Mouse (Mus musculus) heart, embryonic 11.5 days (tissue): ENCODE results near the gene Gm45521. TPM values are rescaled to one million over a fixed set of nuclear protein-coding genes. Genes with fewer than 3 reads are reported as not detected.
"Not testable (repeated sequence)": the region's sequence is repeated elsewhere in the genome, so short reads cannot be mapped to it uniquely, and the experiment has no call there.

Experiments
- ATAC-seq: fragments of 200-750 bp; cut with Nextera tagmentation; replicated peaks from 2 replicates; pipeline ENCODE4 v1.8.0; 2017; ENCODE audit warnings: moderate library complexity; ENCODE audit not compliant: insufficient number of reproducible peaks, low FRiP score, low TSS enrichment
- H3K27ac ChIP-seq: fragments of 300-500 bp; sonication (generic); 2 replicates; pipeline ENCODE4 v1.5.1; 2014; ENCODE audit warnings: mild to moderate bottlenecking, low read depth, low read length
- H3K27me3 ChIP-seq: fragments of 300-500 bp; sonication (generic); 2 replicates; pipeline ENCODE4 v1.6.1; 2014; ENCODE audit warnings: mild to moderate bottlenecking, low read length, mixed read lengths; ENCODE audit not compliant: control insufficient read depth, insufficient read depth
- H3K36me3 ChIP-seq: fragments of 300-500 bp; sonication (generic); 2 replicates; pipeline ENCODE4 v1.6.1; 2014; ENCODE audit warnings: mild to moderate bottlenecking, low read length, moderate library complexity, mixed read lengths; ENCODE audit not compliant: control insufficient read depth, insufficient read depth
- H3K4me1 ChIP-seq: fragments of 300-500 bp; sonication (generic); 2 replicates; pipeline ENCODE4 v1.6.1; 2014; ENCODE audit warnings: low read length; ENCODE audit not compliant: control insufficient read depth, insufficient read depth
- H3K4me2 ChIP-seq: fragments of 300-500 bp; sonication (generic); 2 replicates; pipeline ENCODE4 v1.6.1; 2014; ENCODE audit warnings: mild to moderate bottlenecking, moderate library complexity
- H3K4me3 ChIP-seq: fragments of 300-500 bp; sonication (generic); 2 replicates; pipeline ENCODE4 v1.5.1; 2014; ENCODE audit warnings: low read depth, low read length
- H3K9ac ChIP-seq: fragments of 300-500 bp; sonication (generic); 2 replicates; pipeline ENCODE4 v1.6.1; 2014; ENCODE audit warnings: mild to moderate bottlenecking, low read depth, low read length, moderate library complexity
- H3K9me3 ChIP-seq: fragments of 300-500 bp; sonication (generic); replicated peaks from 2 replicates; pipeline ENCODE4 v1.6.1; 2016; ENCODE audit warnings: low read length; ENCODE audit not compliant: control insufficient read depth
- WGBS: fragments of 180-500 bp; shearing (Covaris S2); extraction: QIAGEN DNeasy Blood & Tissue Kit; methylation state at CpG from one replicate; pipeline ENCODE4 v1.1.7; 2014; ENCODE audit not compliant: insufficient replicate concordance; 5-methylcytosine and 5-hydroxymethylcytosine counted together
- polyA plus RNA-seq: library from polyadenylated mRNA; unstranded; fragments of >200 nt; fragmentation: Nextera tagmentation; extraction: Ambion mirVana; gene quantifications from 2 replicates; pipeline ENCODE4 v1.2.1, GENCODE M21; 2014

Gene Gm45521
- polyA plus RNA-seq, 1 experiment from 2014 or later, result 0.33 TPM

DNA sequence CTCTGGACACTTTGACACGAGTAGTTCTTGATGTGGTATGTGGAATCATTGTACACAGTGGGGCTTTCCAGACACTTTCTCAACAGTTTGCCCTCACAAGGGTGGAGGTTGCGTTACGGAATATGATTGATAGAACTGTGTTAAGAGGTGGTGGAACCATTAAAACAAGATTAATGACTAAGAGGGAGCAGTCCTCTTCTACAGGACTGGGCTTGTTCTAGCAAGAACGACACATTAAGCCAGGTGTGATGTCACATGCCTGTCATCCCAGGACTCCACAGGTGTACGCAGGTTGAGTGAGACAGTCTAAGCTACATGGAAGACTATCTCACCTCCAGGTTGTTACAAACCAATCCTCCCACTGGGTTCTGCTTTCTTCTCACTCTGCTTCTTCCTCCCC is 42.3 kb downstream of the Gm45521 start:
- Histone ChIP-seq H3K9me3 (no peaks in the 10 kb centered on the region), H3K4me1 (no peaks in the 10 kb centered on the region), H3K9ac (no peak overlapping the region), H3K4me2 (no peak overlapping the region), H3K36me3 (no peaks in the 10 kb centered on the region), H3K27ac (no peak overlapping the region), H3K4me3 (no peak overlapping the region), H3K27me3 (peaks cover 28% of the 10 kb centered on the region)
- 79% methylated on average over 5 of the region's 5 CpGs for WGBS
- ATAC-seq, result no peak

DNA sequence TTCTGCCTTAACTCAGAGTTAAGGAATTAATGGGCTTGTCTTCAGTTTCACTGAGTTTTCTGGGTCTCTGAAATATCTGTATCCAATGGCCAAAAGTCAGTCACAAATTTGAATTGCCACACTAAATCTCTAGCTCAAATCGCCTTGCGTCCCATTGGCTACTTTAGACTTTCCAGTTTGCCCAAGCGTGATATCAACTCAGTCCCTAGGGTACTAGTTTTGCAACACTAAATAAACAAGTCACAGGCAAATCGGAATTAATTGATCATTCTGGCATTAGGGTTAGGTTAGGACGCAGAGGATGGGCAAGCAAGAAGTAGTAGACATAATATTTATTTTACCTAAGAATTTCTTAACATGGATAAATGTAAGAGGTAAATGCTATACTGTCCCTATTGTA is 43.2 kb downstream of the Gm45521 start:
- H3K36me3 ChIP-seq, result no peaks in the 10 kb centered on the region
- WGBS, result 76% methylated on average over 5 of the region's 5 CpGs
- H3K4me2 ChIP-seq, result no peak overlapping the region
- no peak overlapping the region for H3K9ac ChIP-seq
- no peaks in the 10 kb centered on the region for H3K4me1 ChIP-seq
- peaks cover 28% of the 10 kb centered on the region for H3K27me3 ChIP-seq
- no peak overlapping the region for H3K27ac ChIP-seq
- no peaks in the 10 kb centered on the region for H3K9me3 ChIP-seq
- no peak for ATAC-seq
- H3K4me3 ChIP-seq, result no peak overlapping the region

DNA sequence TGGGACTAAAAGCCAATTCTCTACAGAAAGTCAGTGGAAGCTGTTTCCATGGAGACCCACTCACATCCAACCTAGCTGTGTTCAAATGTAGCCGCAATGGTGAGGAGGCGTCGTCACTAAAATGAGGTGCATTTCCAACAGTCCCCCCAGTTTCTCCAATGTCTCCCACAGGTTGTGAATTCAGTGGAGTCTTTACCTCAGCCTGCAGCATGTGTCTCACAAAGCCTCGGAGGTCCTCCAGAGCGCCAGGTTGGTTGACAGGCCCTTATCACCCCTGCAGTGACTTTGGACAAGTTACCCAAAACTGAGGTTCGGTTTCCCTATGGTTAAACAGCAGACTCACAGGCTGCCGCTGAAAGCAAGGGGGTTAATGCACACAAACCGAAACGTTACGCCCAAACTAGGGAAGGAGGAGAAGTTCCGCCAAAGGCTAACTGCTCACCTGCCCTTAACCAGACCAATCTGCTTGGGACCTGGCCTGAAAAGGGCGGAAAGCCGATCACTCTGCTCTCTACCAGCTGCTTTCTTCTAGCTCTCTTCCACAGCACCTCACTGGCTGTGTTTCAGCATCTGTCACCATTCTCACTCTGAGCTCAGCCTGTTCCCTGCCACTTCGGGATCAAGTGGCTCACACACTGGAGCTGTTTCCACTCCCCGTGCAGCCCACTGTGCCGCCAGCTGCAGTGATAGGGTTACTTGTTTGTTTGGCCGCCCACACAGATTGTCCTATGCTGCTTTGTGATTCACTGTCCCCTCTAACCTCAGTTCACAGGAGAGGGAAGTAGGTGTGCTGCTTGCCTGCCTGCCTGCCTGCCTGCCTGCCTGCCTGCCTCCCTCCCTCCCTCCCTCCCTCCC is 44.0 kb downstream of the Gm45521 start:
- H3K4me1 ChIP-seq, result no peaks in the 10 kb centered on the region
- no peaks in the 10 kb centered on the region for H3K9me3 ChIP-seq
- no peak for ATAC-seq
- peaks cover 28% of the 10 kb centered on the region for H3K27me3 ChIP-seq
- H3K27ac ChIP-seq, result no peak overlapping the region
- 0 out of 2 replicates have a peak overlapping the region, but pooled peaks have one; percentile 18 for H3K4me3 ChIP-seq
- H3K36me3 ChIP-seq, result no peaks in the 10 kb centered on the region
- WGBS, result 18% methylated on average over 17 of the region's 17 CpGs
- H3K9ac ChIP-seq, result peak overlapping the region; percentile 43; the same call in 1 of the 2 replicates
- peak overlapping the region; percentile 38 for H3K4me2 ChIP-seq

DNA sequence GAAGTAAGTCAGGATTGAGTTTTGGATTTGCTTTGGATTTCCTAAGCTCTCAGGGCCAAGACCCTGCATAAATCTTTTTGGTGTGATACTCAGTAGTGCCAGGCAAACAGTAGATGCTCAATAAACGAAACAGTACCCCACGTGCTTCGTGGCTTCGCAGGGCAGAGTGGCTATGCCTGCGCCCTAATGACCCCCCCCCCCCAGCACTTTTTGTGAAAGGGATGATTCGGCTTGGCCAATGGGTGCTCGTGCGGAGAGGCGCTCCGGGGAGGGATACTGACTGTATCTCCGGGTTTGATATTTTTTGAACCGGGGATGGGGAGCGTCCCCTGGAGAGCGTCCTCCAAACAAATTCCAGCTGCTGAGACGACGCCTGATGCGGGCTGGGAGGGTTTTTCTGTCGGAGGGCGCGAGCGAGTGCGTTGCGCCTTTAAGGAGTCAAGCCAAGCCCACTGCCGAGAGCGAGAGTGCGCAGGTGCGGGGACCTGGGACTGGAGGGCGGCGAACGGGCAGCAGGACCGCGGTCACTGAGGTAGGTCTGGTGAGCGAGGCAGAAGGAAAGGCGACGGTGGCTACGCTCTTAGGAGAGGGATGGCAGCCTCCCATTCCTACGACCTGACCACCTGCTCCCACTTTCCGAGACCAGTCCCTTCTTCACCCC is 45.5 kb downstream of the Gm45521 start, which contains the start of gene Abhd6:
Abhd6 (plus strand) TSS at position 471 of the 661 bp plus-strand sequence.
- WGBS, result 2% methylated on average over 38 of the region's 38 CpGs
- Histone ChIP-seq H3K27ac (no peak within 1 kb of the TSS), H3K36me3 (no peaks in the 10 kb centered on the region), H3K4me3 (peak within 1 kb of the TSS; percentile 63), H3K4me1 (no peaks in the 10 kb centered on the region), H3K9ac (peak within 1 kb of the TSS; percentile 73), H3K4me2 (peak within 1 kb of the TSS; percentile 89), H3K27me3 (peaks cover 28% of the 10 kb centered on the region), H3K9me3 (no peaks in the 10 kb centered on the region)
- ATAC-seq, result peak; percentile 81

DNA sequence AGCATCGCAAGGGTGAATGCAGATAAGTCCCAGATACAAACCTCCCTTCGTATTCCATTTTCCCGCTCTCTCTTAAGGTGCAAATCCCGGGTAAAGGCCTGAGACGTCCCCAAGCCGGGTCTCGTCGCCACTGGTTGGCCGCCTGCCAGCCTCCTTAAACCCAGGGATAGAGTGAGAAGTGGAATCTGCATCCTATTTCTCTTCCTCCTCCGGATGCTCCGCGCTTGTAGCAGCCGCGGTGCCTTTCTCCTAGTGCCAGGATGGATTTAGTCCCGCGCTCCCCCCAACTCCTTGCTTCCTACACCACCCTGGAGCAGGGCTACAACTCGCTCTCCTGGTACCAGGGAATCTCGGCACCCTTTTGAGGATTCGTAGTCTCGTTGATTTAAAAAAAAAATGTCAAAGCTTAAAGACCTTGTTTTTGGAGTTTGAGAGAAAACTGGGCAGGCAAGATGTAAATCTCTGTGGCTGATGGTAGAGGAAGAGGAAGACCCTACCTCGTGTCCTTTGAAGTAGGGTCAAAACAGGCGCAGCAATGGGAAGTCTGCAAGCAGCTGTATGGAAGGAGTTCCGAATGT is 46.1 kb downstream of the Gm45521 start:
- H3K27ac ChIP-seq, result no peak overlapping the region
- 0 out of 2 replicates have a peak, but pooled peaks have one; percentile 25 for ATAC-seq
- H3K9me3 ChIP-seq, result no peaks in the 10 kb centered on the region
- peaks cover 28% of the 10 kb centered on the region for H3K27me3 ChIP-seq
- no peaks in the 10 kb centered on the region for H3K4me1 ChIP-seq
- peak overlapping the region; percentile 89 for H3K4me2 ChIP-seq
- H3K4me3 ChIP-seq, result peak overlapping the region; percentile 63
- no peaks in the 10 kb centered on the region for H3K36me3 ChIP-seq
- 2% methylated on average over 23 of the region's 23 CpGs for WGBS
- H3K9ac ChIP-seq, result peak overlapping the region; percentile 73

DNA sequence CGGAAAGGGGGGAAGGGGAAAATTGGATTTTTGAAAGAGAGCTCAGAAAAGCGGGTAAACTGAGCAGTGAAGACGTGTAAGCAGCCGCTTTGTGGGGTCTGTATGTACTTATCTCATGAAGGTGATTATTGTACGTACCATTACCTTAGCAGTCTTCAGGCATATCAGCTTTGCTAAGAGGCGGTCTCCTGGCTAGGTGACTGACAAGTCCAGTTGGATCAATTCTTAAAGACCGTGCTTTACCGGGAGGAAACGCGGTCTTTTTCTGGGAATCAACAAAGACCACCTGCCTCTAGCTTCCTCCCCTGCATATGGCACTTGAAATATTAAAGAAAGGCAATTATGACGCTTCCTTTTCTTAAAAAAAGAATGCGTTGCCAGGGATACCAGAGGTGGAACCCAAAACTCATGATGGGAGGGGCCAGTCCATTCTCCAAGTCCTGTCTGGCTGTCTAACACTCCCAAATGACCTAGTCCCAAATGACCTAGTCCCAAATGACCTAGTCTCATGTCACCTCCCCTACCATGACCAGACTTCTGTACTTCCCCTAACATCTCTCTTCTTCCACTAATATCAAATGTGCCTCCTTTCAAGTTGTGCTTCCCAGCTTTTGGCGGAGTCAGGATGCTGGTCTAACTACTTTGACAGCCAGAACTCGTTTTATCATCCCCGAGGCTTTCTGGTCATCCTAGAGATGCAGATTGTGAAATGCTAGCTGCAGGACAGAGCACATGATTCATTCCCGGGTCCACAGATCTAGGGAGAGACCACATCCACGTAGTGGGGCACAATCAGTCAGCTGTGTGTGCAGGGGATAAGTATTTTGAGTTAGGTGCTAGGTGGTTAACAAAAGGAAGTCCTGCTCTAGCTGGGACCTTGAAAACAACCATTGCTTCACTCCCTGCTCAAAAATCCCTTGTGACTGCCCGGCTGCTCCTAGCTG is 46.9 kb downstream of the Gm45521 start:
- Histone ChIP-seq H3K27ac (no peak overlapping the region), H3K36me3 (no peaks in the 10 kb centered on the region), H3K4me1 (no peaks in the 10 kb centered on the region), H3K9me3 (no peaks in the 10 kb centered on the region), H3K27me3 (peaks cover 28% of the 10 kb centered on the region), H3K4me3 (peak overlapping the region; percentile 63), H3K4me2 (peak overlapping the region; percentile 89), H3K9ac (no peak overlapping the region)
- no peak for ATAC-seq
- 50% methylated on average over 18 of the region's 18 CpGs for WGBS

DNA sequence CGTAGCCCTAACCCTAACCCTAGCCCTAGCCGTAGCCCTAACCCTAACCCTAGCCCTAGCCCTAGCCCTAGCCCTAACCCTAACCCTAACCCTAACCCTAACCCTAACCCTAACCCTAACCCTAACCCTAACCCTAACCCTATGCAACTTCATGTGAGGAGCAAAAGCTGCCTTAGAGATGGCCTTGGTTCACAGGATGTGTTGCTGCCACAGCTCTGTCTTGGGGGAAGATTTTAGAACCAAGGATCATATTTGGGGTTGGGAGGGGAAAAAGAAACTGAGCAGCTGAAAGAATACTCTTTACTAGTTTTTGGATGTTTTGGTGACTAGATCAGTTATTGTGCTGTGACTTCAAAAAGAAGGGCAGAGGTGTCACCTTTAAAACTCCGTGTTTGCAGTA is 49.0 kb downstream of the Gm45521 start:
- H3K4me2 ChIP-seq, H3K27me3 ChIP-seq, H3K4me3 ChIP-seq, ATAC-seq, H3K4me1 ChIP-seq, H3K36me3 ChIP-seq, H3K9ac ChIP-seq, H3K9me3 ChIP-seq, H3K27ac ChIP-seq: not testable (repeated sequence)
- 56% methylated on average over 3 of the region's 3 CpGs for WGBS

DNA sequence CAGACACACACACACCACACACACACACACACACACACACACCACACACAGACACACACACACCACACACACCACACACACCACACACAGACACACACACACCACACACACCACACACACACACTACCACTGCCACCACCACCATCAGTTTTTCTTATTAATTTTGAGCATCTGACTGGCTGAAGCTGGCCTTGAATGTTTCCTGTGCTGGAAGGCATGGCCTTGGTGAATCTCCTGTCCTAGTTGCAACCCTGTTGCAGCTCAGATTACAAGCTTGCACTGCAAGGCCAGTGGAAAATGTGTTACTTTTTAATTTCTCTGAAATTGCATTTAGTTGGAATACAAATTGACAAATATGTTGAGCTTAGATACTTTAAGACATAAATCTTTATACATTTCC is 50.0 kb downstream of the Gm45521 start:
- Histone ChIP-seq H3K4me1 (no peaks in the 10 kb centered on the region), H3K27ac (no peak overlapping the region), H3K36me3 (no peaks in the 10 kb centered on the region), H3K9me3 (no peaks in the 10 kb centered on the region), H3K9ac (no peak overlapping the region), H3K27me3 (peaks cover 2% of the 10 kb centered on the region), H3K4me3 (no peak overlapping the region), H3K4me2 (no peak overlapping the region)
- ATAC-seq, result no peak
